Mouse (Mus musculus) embryonic stem cell, embryonic (primary cell): ENCODE results near the gene Cse1l.

Experiments
- CTCF ChIA-PET, 4 experiments: fragments of 300-600 bp in 2 of 4; fragments of 350-600 bp in 2 of 4; sonication (Branson Sonifier 250); formaldehyde crosslinking; loops; one replicate each; lab custom pipeline; 2022; ENCODE audit warnings: inconsistent platforms in 2 of 4; lab: Charles Lee
- POLR2A ChIA-PET, 4 experiments: fragments of 300-600 bp in 2 of 4; fragments of 350-600 bp in 2 of 4; sonication (Branson Sonifier 250); formaldehyde crosslinking; loops; one replicate each; lab custom pipeline; 2022; ENCODE audit warnings: antibody characterized with exemption in 4 of 4, inconsistent platforms in 1 of 4; lab: Charles Lee

Gene Cse1l

GRCm38 (mm10) chr2:166977490-166977889 lies 71.7 kb downstream of the Cse1l start:
- CTCF ChIA-PET = interaction anchor here in 2 of 4 experiments (0.7 to 1.9 kb wide), 2 partner anchors 13 to 21 kb away, joined by 3 to 5 read pairs; no protein-coding TSS in a partner anchor
- POLR2A ChIA-PET = interaction anchor here in 2 of 4 experiments (0.6 to 4.6 kb wide), 5 partner anchors 13 to 687 kb away, joined by 3 to 28 read pairs (median 4); no protein-coding TSS in a partner anchor

- POLR2A ChIA-PET = interaction anchor here in 2 of 4 experiments (1.0 to 1.2 kb wide), 2 partner anchors 16 to 75 kb away, joined by 3 read pairs; partner anchors contain the start of gene Stau1 (in 1 of the 2)
- CTCF ChIA-PET = interaction anchor here in 2 of 4 experiments (0.6 to 0.7 kb wide), 2 partner anchors 16 to 24 kb away, joined by 3 to 4 read pairs; no protein-coding TSS in a partner anchor
Measured at GRCm38 (mm10) chr2:166980161-166980560, 74.3 kb downstream of the Cse1l start.

DNA sequence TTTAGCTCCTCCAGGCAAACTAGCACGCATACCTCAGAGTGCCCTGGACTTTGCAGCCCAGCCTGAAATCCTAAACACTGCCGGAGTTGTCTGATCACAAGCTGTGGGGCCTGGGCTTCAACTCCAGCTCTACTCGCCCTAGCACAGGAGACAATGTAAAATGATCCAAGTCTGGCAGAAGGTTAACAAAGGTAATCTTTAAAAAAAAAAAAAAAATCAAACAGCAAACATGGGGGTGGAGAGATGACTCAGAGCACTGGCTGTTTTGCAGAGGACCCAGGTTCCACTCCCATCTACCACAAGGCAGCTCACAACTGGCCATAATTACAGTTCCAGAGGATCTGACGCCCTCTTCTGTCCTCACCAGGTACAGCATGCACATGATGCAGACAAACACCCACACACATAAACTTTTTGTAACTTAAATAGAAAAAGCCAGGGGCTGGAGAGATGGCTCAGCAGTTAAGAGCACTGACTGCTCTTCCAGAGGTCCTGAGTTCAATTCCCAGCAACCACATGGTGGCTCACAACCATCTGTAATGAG lies 77.6 kb downstream of the Cse1l start:
- POLR2A ChIA-PET = interaction anchor here in 3 of 4 experiments (0.7 to 4.3 kb wide), 13 partner anchors 9 to 77 kb away, joined by 3 to 29 read pairs (median 3); partner anchors contain the start of genes Stau1 (in 3 of the 3) and Ddx27 (in 1 of the 3)

GRCm38 (mm10) chr2:166990861-166991260 lies 85.0 kb downstream of the Cse1l start:
- CTCF ChIA-PET = interaction anchor here (0.5 to 3.4 kb wide), 13 partner anchors 8 to 1982 kb away, joined by 3 to 16 read pairs (median 4); partner anchors contain the start of gene Ddx27 (in 1 of the 4)
- POLR2A ChIA-PET = interaction anchor here (0.5 to 1.6 kb wide), 19 partner anchors 10 to 769 kb away, joined by 3 to 8 read pairs (median 3); partner anchors contain the start of genes Cse1l (in 2 of the 4) and Znfx1 (in 1 of the 4)

More for the DNA sequence above, 77.6 kb downstream of the Cse1l start:
- CTCF ChIA-PET = interaction anchor here (0.6 to 3.9 kb wide), 40 partner anchors 8 to 560 kb away, joined by 3 to 18 read pairs (median 4); partner anchors contain the start of genes Stau1 (in 3 of the 4) and Ddx27 (in 1 of the 4)

GRCm38 (mm10) chr2:166991945-166992344 lies 86.1 kb downstream of the Cse1l start:
- ChIA-PET CTCF (interaction anchor here in 2 of 4 experiments (1.7 to 3.4 kb wide), 2 partner anchors 9 kb away, joined by 5 to 16 read pairs; no protein-coding TSS in a partner anchor), POLR2A (interaction anchor here in 3 of 4 experiments (0.6 to 1.6 kb wide), 11 partner anchors 22 to 1968 kb away, joined by 3 to 14 read pairs (median 3); partner anchors contain the start of gene Znfx1 (in 1 of the 3))

DNA sequence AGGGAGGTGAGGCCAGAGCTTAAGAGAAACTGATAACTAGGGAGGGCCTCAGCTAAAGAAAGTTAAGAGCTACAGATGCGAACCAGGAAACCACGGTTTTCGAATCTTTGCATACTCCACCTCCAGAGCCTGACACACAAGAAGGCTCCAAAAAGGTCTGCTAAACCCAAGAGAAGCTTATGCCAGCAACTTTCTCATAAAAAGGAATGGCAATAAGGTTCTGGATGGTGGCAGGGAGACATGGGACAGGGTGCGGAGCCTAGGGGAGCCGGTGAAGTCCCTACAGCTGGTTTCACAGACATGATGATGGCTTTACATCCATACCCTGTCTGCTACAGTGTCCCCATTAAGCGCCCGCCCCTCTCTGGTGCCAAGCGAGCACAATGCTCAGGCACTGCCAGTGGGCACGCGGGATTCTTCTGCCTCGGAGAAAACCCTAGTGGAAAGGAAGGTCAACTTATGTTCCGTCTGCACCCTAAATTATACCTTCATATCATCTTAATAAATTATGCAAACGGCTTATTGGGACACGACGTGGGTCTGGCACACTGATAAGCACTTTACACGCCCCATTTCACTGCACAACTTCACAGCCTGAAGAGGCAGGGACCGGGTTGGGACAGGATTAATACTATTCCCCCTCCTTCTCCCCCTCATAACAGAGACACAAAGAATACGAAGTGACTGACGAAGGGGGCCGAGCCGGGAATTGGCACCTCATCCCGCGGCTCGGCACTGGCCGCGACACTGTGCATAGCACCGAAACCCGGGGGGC lies 89.4 kb downstream of the Cse1l start:
- ChIA-PET CTCF (interaction anchor here in 3 of 4 experiments (0.7 to 2.7 kb wide), 10 partner anchors 10 to 106 kb away, joined by 3 to 10 read pairs (median 4); partner anchors contain the start of gene Ddx27 (in 2 of the 3)), POLR2A (interaction anchor here in 3 of 4 experiments (0.6 to 5.2 kb wide), 28 partner anchors 9 to 269 kb away, joined by 3 to 51 read pairs (median 6); partner anchors contain the start of genes Cse1l (in 2 of the 3), Ddx27 (in 2 of the 3) and Znfx1 (in 1 of the 3))
